Mouse (Mus musculus): Measurements from ENCODE around the gene Btrc. TPM values are rescaled to one million over a fixed set of nuclear protein-coding genes. Genes with fewer than 3 reads are reported as not detected.
A peak's percentile ranks its signal among the peaks of the same experiment; 100 is the strongest.

The Btrc gene
- polyA plus RNA-seq, 1 experiment, result 66.5 TPM

GRCm38 (mm10) chr19:45573033-45573432 is 209.5 kb downstream of the Btrc start:
- WGBS, result 71% methylated on average over 6 of the region's 6 CpGs
- Histone ChIP-seq H3K27ac (ENCODE audit: insufficient read depth, low read length) (no peak overlapping the region), H3K4me1 (ENCODE audit: control insufficient read depth, insufficient read depth, low read length) (no peaks in the 10 kb centered on the region), H3K27me3 (ENCODE audit: control insufficient read depth, insufficient read depth, low read length) (no peaks in the 10 kb centered on the region), H3K4me3 (replicated peaks; ENCODE audit: insufficient read depth, low read depth, low read length) (no peak overlapping the region)
- no peak for TF ChIP-seq CTCF (IDR thresholded peaks at IDR 0.05; ENCODE audit: borderline replicate concordance, insufficient read depth, low read depth, low read length)
- no peak for TF ChIP-seq POLR2A (IDR thresholded peaks at IDR 0.05; ENCODE audit: borderline replicate concordance, insufficient read depth, low read length)
- no peak for DNase-seq

GRCm38 (mm10) chr19:45573861-45574267 is 210.3 kb downstream of the Btrc start:
- H3K4me1 ChIP-seq (ENCODE audit: control insufficient read depth, insufficient read depth, low read length), result no peaks in the 10 kb centered on the region
- H3K27me3 ChIP-seq (ENCODE audit: control insufficient read depth, insufficient read depth, low read length), result no peaks in the 10 kb centered on the region
- no peak overlapping the region for H3K4me3 ChIP-seq (replicated peaks; ENCODE audit: insufficient read depth, low read depth, low read length)
- H3K27ac ChIP-seq (ENCODE audit: insufficient read depth, low read length), result no peak overlapping the region
- peak; percentile 71 to 78 for DNase-seq
- TF ChIP-seq POLR2A (IDR thresholded peaks at IDR 0.05; ENCODE audit: borderline replicate concordance, insufficient read depth, low read length) (no peak), CTCF (IDR thresholded peaks at IDR 0.05; ENCODE audit: borderline replicate concordance, insufficient read depth, low read depth, low read length) (peak; percentile 86)
- 23% methylated on average over 6 of the region's 6 CpGs for WGBS

- no peak overlapping the region for H3K27ac ChIP-seq (ENCODE audit: insufficient read depth, low read length)
- TF ChIP-seq CTCF (IDR thresholded peaks at IDR 0.05; ENCODE audit: borderline replicate concordance, insufficient read depth, low read depth, low read length) (no peak), POLR2A (IDR thresholded peaks at IDR 0.05; ENCODE audit: borderline replicate concordance, insufficient read depth, low read length) (no peak)
- 44% methylated on average over 7 of the region's 7 CpGs for WGBS
- no peak overlapping the region for H3K4me3 ChIP-seq (replicated peaks; ENCODE audit: insufficient read depth, low read depth, low read length)
- no peaks in the 10 kb centered on the region for H3K4me1 ChIP-seq (ENCODE audit: control insufficient read depth, insufficient read depth, low read length)
- no peak for DNase-seq
- no peaks in the 10 kb centered on the region for H3K27me3 ChIP-seq (ENCODE audit: control insufficient read depth, insufficient read depth, low read length)
Observed at GRCm38 (mm10) chr19:45574339-45574898, 210.9 kb downstream of the Btrc start.

- Histone ChIP-seq H3K27me3 (ENCODE audit: control insufficient read depth, insufficient read depth, low read length) (no peaks in the 10 kb centered on the region), H3K4me1 (ENCODE audit: control insufficient read depth, insufficient read depth, low read length) (no peaks in the 10 kb centered on the region), H3K4me3 (replicated peaks; ENCODE audit: insufficient read depth, low read depth, low read length) (no peak overlapping the region), H3K27ac (ENCODE audit: insufficient read depth, low read length) (no peak overlapping the region)
- DNase-seq, result no peak
- WGBS, result 63% methylated on average over 19 of the region's 19 CpGs
- no peak for TF ChIP-seq CTCF (IDR thresholded peaks at IDR 0.05; ENCODE audit: borderline replicate concordance, insufficient read depth, low read depth, low read length)
- no peak for TF ChIP-seq POLR2A (IDR thresholded peaks at IDR 0.05; ENCODE audit: borderline replicate concordance, insufficient read depth, low read length)
Observed at GRCm38 (mm10) chr19:45574941-45575631, 211.6 kb downstream of the Btrc start.

GRCm38 (mm10) chr19:45575632-45576001 is 212.1 kb downstream of the Btrc start:
- WGBS, result 55% methylated on average over 8 of the region's 8 CpGs
- TF ChIP-seq POLR2A (IDR thresholded peaks at IDR 0.05; ENCODE audit: borderline replicate concordance, insufficient read depth, low read length) (no peak), CTCF (IDR thresholded peaks at IDR 0.05; ENCODE audit: borderline replicate concordance, insufficient read depth, low read depth, low read length) (no peak)
- H3K4me3 ChIP-seq (replicated peaks; ENCODE audit: insufficient read depth, low read depth, low read length), result no peak overlapping the region
- no peak for DNase-seq
- H3K4me1 ChIP-seq (ENCODE audit: control insufficient read depth, insufficient read depth, low read length), result no peaks in the 10 kb centered on the region
- no peak overlapping the region for H3K27ac ChIP-seq (ENCODE audit: insufficient read depth, low read length)
- H3K27me3 ChIP-seq (ENCODE audit: control insufficient read depth, insufficient read depth, low read length), result no peaks in the 10 kb centered on the region

- no peaks in the 10 kb centered on the region for H3K27me3 ChIP-seq (ENCODE audit: control insufficient read depth, insufficient read depth, low read length)
- DNase-seq, result no peak
- no peaks in the 10 kb centered on the region for H3K4me1 ChIP-seq (ENCODE audit: control insufficient read depth, insufficient read depth, low read length)
- H3K4me3 ChIP-seq (replicated peaks; ENCODE audit: insufficient read depth, low read depth, low read length), result no peak overlapping the region
- no peak overlapping the region for H3K27ac ChIP-seq (ENCODE audit: insufficient read depth, low read length)
- WGBS, result 85% methylated on average over 14 of the region's 14 CpGs
- TF ChIP-seq CTCF (IDR thresholded peaks at IDR 0.05; ENCODE audit: borderline replicate concordance, insufficient read depth, low read depth, low read length) (no peak), POLR2A (IDR thresholded peaks at IDR 0.05; ENCODE audit: borderline replicate concordance, insufficient read depth, low read length) (no peak)
Observed at GRCm38 (mm10) chr19:45577141-45577750, 213.7 kb downstream of the Btrc start.

GRCm38 (mm10) chr19:45578976-45579375 is 215.4 kb downstream of the Btrc start:
- TF ChIP-seq CTCF (IDR thresholded peaks at IDR 0.05; ENCODE audit: borderline replicate concordance, insufficient read depth, low read depth, low read length), result no peak
- no peak for TF ChIP-seq POLR2A (IDR thresholded peaks at IDR 0.05; ENCODE audit: borderline replicate concordance, insufficient read depth, low read length)
- Histone ChIP-seq H3K4me3 (replicated peaks; ENCODE audit: insufficient read depth, low read depth, low read length) (no peak overlapping the region), H3K27ac (ENCODE audit: insufficient read depth, low read length) (no peak overlapping the region), H3K27me3 (ENCODE audit: control insufficient read depth, insufficient read depth, low read length) (no peaks in the 10 kb centered on the region), H3K4me1 (ENCODE audit: control insufficient read depth, insufficient read depth, low read length) (no peaks in the 10 kb centered on the region)
- WGBS, result 62% methylated on average over 12 of the region's 12 CpGs
- DNase-seq, result no peak

GRCm38 (mm10) chr19:45579416-45579815 is 215.9 kb downstream of the Btrc start:
- no peak overlapping the region for H3K4me3 ChIP-seq (replicated peaks; ENCODE audit: insufficient read depth, low read depth, low read length)
- 75% methylated on average over 7 of the region's 7 CpGs for WGBS
- no peak for TF ChIP-seq POLR2A (IDR thresholded peaks at IDR 0.05; ENCODE audit: borderline replicate concordance, insufficient read depth, low read length)
- no peak for TF ChIP-seq CTCF (IDR thresholded peaks at IDR 0.05; ENCODE audit: borderline replicate concordance, insufficient read depth, low read depth, low read length)
- H3K27ac ChIP-seq (ENCODE audit: insufficient read depth, low read length), result no peak overlapping the region
- H3K4me1 ChIP-seq (ENCODE audit: control insufficient read depth, insufficient read depth, low read length), result no peaks in the 10 kb centered on the region
- H3K27me3 ChIP-seq (ENCODE audit: control insufficient read depth, insufficient read depth, low read length), result no peaks in the 10 kb centered on the region
- DNase-seq, result no peak

Other genes starting within 250 kb of the Btrc start
- gene Tlx1, start 213.1 kb upstream of the Btrc start, polyA plus RNA-seq (2012; rRNA removed), result 0.21 and 1.4 TPM in 2 replicates
- gene Lbx1, start 127.9 kb upstream of the Btrc start, polyA plus RNA-seq (2012; rRNA removed), result 5.4 and 6.0 TPM in 2 replicates
- gene Poll, start 196.8 kb downstream of the Btrc start, polyA plus RNA-seq (2012; rRNA removed), result 14.5 and 14.6 TPM in 2 replicates
- 44.6 and 56.7 TPM in 2 replicates for gene Gm17018, start 196.9 kb downstream of the Btrc start, polyA plus RNA-seq (2012; rRNA removed)

Measured in cerebellum, adult 2 months (tissue).